Mouse (Mus musculus): ENCODE data around the gene Cdh26.

The Cdh26 gene

GRCm38 (mm10) chr2:178430231-178430630, at the start of gene Cdh26:
Gene Cdh26, plus strand, starts transcription at chr2:178430531.
- DNase-seq = no peak

GRCm38 (mm10) chr2:178407053-178407815, 23.1 kb upstream of the Cdh26 start, which contains the start of gene Sycp2:
Gene Sycp2, minus strand, starts transcription at chr2:178407685.
- DNase-seq = no peak

GRCm38 (mm10) chr2:178409024-178409423, 21.3 kb upstream of the Cdh26 start:
- DNase-seq = no peak

GRCm38 (mm10) chr2:178410286-178410685, 20.0 kb upstream of the Cdh26 start:
- DNase-seq = no peak

GRCm38 (mm10) chr2:178412598-178412997, 17.7 kb upstream of the Cdh26 start:
- DNase-seq = no peak

GRCm38 (mm10) chr2:178413081-178413480, 17.2 kb upstream of the Cdh26 start:
- no peak for DNase-seq

- DNase-seq = peak; percentile 31 to 46
Measured at GRCm38 (mm10) chr2:178413481-178414260, 16.7 kb upstream of the Cdh26 start.

GRCm38 (mm10) chr2:178414261-178415149, 15.8 kb upstream of the Cdh26 start, which contains the start of the genes Ppp1r3d and Fam217b:
Gene Ppp1r3d, minus strand, starts transcription at chr2:178414472.
Gene Fam217b, plus strand, starts transcription at chr2:178414524.
- DNase-seq = peak; percentile 23

- DNase-seq = peak in 1 of 2 experiments; percentile 11
Measured at GRCm38 (mm10) chr2:178415150-178415448, 15.2 kb upstream of the Cdh26 start.

- no peak for DNase-seq
Measured at GRCm38 (mm10) chr2:178416427-178416826, 13.9 kb upstream of the Cdh26 start.

- no peak for DNase-seq
Measured at GRCm38 (mm10) chr2:178416970-178417369, 13.4 kb upstream of the Cdh26 start.

- no peak for DNase-seq
Measured at GRCm38 (mm10) chr2:178420576-178420975, 9.8 kb upstream of the Cdh26 start.

GRCm38 (mm10) chr2:178421603-178422002, 8.7 kb upstream of the Cdh26 start:
- DNase-seq = no peak

GRCm38 (mm10) chr2:178422186-178422585, 8.1 kb upstream of the Cdh26 start:
- DNase-seq = no peak

GRCm38 (mm10) chr2:178423223-178423622, 7.1 kb upstream of the Cdh26 start:
- no peak for DNase-seq

- DNase-seq = no peak
Measured at GRCm38 (mm10) chr2:178426229-178426628, 4.1 kb upstream of the Cdh26 start.

- DNase-seq = no peak
Measured at GRCm38 (mm10) chr2:178427181-178427580, 3.1 kb upstream of the Cdh26 start.

- no peak for DNase-seq
Measured at GRCm38 (mm10) chr2:178428183-178428582, 2.1 kb upstream of the Cdh26 start.

GRCm38 (mm10) chr2:178428676-178429075, 1.7 kb upstream of the Cdh26 start:
- no peak for DNase-seq

- DNase-seq = no peak
Measured at GRCm38 (mm10) chr2:178429426-178429825, 905 bp upstream of the Cdh26 start.

- DNase-seq = no peak
Measured at GRCm38 (mm10) chr2:178433495-178433894, 3.2 kb downstream of the Cdh26 start.

- no peak for DNase-seq
Measured at GRCm38 (mm10) chr2:178433903-178434302, 3.6 kb downstream of the Cdh26 start.

- DNase-seq = no peak
Measured at GRCm38 (mm10) chr2:178437311-178437710, 7.0 kb downstream of the Cdh26 start.
